Mouse (Mus musculus) heart, postnatal 0 days (tissue): ENCODE results near the gene Paxip1.

Experiments
- CTCF ChIP-seq: IDR thresholded peaks from 2 replicates; pipeline ENCODE4 v1.5.1; 2016; ENCODE audit warnings: antibody characterized with exemption, control low read depth, low read depth
- EP300 ChIP-seq: IDR thresholded peaks from 2 replicates; pipeline ENCODE4 v1.6.1; 2016; ENCODE audit warnings: antibody characterized with exemption, low read depth

- no peak for TF ChIP-seq CTCF
- no peak for TF ChIP-seq EP300
Measured at GRCm38 (mm10) chr5:27730666-27731065, 60.8 kb downstream of the Paxip1 start.
